Mouse (Mus musculus) c-Kit-positive CD71-negative TER-119-negative erythroid progenitor cells, embryonic 14.5 days (primary cell): Measurements from ENCODE around the gene Trmt1.
A peak's percentile ranks its signal among the peaks of the same experiment; 100 is the strongest.

Source experiments
- DNase-seq: peaks from one replicate; pipeline ENCODE4 v3.0.0-alpha.2; 2013; ENCODE audit warnings: low read depth

Trmt1 gene

DNA sequence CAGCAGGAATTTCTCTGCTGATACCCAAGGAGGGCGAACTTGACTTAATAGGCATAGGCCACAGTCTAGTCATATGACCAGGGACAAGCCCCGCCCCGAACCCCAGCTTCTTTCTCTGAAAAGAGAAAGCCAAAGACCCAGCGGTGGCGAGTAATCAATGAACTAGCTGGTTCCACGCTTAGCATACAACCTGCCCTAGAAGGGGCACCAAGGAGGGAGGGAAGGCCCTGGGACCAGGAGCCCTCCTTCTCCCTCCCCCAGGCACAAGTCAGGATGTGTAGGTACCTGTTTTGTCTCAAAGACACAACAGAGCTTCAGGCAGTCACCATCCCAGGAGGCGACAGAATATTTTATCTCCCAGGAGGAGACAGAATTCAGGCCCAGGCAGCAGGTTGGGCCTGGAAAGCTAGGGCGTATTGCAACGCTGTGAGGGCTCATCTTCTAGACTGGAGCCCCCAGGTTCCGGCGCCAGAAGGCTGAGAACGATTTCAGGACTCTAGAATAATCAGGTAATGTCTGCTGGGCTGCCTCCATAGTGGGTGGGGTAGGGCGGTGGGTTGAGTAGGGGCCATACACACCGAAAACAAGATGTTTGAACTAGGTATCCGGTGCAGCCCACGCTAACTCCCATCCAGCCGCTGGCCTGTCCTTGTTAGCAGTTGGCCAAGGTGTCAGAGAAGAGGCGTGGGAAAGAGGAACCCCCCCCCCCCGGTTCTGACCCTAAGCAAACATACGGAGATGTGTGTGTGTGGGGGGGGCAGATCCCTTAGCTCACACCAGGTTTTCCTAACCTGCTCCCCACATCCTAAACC is at the start of gene Trmt1:
TSS of gene Trmt1 (plus strand) at position 117 of the 812 bp plus-strand sequence.
- DNase-seq, result peak; percentile 55

DNA sequence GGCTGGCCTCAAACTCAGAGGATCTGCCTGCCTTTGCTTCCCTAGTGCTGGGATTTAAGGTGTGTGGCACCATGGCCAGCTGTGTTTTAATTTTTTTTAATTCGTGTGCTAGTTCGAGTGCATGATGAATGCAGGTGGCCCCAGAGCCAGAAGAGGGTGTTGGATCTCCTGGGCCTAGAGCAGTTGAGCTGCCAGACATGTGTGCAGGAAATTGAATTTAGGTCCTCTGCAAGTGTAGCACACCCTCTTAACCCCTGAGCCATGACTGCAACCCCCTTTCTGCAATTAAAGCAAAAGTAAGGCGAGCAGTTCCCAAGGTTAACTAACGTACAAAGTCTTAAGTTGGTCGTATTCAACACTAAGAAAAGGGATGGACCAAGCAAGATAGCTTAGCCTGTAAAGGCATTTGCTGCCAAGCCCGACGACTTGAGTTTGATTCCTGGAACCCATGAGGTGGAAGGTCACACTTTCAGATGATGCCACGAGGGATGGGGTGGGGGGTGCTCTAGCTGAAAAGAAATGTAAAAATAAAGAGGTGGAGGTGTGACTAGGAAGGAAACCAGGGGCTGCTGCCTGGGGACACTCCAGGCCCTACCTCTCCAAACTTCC is 48.1 kb upstream of the Trmt1 start:
- no peak for DNase-seq

DNA sequence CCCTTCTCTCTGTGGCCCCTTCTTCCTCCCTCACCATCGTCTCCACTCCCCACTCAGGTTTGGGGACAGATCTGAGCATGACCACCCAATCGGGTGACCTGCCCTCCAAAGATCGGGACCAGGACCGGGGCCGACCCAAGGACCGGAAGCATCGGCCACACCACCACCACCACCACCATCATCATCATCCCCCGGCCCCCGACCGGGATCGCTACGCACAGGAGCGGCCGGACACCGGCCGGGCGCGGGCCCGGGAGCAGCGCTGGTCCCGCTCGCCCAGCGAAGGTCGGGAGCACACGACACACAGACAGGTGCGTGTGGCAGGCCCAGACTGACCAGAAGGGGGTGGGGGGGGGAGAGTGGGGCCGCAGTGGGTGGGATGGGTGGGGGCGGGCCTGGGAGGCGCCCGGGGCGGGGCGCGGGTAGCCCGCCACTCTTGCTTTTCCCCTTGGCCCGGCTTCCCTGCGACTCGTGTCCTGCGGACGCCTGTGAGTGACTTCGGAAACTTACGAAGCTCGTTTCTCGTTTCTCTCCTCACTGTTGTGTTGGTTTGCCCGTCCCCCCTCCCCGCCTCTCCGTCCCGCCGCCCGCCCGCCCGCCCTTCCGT is 47.4 kb upstream of the Trmt1 start:
- no peak for DNase-seq

DNA sequence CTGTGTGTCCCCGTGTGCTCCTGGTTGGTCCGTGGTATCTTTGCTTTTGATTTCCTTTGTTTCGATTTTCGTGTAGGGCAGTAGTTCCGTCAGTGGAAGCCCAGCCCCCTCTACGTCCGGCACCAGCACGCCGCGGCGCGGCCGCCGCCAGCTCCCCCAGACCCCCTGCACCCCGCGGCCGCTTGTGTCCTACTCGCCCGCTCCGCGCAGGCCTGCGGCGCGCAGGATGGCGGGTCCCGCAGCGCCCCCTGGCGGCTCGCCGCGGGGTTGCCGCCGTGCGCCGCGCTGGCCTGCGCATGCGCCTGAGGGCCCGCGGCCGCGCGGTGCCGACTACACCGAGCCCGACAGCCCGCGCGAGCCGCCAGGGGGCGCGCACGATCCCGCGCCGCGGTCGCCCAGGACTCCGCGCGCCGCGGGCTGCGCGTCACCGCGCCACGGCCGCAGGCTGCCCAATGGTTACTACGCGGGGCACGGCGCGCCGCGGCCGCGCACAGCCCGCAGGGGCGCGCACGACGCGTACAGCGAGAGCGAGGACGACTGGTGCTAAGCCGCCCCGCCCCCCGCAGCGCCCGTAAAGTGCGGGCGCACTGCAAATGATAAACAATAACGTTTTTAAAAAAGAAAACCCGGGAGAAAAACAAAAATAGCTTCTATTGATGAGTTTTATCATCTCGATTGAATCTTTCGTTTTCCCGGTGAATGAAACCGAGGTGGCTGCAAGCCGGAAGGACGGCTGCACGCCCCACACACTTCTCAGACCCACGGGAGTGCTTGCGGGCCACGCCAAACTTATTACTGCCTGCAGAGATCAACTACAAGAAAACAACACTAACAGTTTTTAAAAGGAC is 46.7 kb upstream of the Trmt1 start:
- no peak for DNase-seq

DNA sequence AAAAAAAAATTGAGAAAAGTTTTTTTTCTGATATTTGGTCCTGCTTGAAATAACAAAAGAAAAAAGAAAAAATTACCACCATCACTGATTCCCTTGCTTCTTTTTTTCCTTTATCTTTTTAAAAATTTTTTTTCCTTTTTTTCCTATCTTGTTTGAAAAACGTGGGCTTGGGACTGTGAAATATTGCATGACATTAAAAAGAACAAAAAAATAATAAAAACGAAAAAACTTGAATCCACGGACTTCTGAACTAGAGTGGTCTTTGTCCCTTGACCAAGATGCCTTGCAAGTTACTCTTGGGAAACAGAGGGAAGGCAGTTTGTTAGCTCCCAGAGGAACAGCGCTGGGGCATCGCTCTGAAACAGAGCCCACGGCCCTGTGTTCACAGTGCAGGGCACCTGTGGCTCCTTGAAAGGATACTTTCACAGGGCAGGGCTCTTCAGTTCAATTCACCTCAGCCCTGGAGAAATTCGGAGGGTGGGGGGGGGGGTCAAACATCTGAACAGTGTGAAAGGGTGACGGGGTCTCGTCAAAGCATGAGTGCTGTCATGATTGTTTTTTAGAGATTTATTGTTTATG is 46.0 kb upstream of the Trmt1 start:
- no peak for DNase-seq

DNA sequence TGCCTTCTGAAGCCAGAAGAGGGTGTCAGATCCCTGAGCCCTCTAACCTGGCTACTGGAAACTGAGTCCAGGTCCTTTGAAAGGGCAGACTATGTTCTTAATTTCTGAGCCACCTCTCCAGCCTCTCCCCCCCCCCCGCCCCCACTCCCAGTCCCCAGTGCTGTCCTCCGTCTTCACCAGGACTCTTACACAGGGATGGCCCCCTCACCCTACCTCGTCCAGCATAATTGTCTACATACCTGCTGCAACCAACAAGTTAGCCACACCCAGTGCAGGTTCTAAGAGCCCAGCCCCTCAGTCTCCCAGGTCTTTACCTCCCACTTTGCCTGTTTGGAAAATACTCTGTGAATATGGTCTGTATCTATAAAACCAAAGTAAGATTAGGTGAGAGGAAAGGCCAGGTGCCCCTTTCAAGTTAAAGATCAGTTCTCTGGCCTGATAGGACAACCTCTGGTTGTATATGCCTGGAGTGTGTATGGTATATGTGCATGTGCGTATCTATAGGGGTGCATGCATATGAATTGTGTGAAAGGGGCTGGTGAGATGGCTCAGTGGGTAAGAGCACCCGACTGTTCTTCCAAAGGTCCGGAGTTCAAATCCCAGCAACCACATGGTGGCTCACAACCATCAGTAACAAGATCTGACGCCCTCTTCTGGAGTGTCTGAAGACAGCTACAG is 45.4 kb upstream of the Trmt1 start:
- DNase-seq, result no peak

DNA sequence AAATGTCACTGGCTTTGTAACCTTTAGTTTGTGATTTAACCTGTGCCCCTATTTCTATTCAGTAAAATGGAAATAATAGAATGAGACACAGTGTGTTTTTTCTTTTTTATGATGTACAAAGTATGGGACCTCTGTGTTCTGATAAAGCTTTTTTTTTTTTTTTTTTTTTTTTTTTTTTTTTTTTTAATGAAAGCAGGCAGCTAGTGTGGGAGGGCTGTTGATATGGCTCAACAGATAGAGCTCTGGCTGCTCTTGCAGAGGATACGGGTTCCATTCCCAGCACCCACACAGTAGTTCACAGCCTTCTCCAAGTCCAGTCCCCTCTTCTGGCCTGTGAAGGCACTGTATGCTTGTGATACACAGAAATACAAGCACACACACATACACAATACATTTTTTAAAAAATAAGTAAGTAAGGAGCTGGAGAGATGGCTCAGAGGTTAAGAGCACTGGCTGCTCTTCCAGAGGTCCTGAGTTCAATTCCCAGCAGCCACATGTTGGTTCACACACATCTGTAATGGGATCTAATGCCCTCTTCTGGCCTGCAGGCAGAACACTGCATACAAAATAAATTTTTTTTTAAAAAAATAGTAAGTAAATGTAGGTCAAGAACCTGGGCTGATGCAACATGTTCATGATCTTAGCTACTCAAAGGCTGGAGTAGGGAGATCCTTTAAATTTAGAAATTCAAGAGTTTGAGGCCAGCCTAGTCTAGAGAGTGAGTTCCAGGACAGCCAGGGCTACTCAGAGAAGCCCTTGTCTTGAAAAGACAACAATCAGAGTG is 44.3 kb upstream of the Trmt1 start:
- DNase-seq, result no peak

DNA sequence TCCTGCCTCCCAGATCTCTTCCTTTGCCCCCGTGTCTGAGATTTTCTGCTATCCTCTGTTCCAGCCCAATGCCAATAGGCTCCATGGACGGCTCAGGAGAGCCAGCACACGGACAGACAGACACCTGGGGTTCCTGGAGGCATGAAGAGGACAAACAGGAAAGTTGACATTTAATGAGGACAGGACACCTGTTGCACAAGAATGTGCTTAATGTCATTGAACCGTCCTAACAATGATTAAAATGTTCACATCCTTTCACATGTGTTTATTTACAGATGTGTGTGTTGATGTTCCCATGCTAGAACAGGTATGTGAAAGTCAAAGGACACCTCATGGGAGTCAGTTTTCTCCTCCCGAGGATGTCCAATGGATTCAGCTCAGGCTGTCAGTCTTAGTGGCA is 43.1 kb upstream of the Trmt1 start:
- no peak for DNase-seq

DNA sequence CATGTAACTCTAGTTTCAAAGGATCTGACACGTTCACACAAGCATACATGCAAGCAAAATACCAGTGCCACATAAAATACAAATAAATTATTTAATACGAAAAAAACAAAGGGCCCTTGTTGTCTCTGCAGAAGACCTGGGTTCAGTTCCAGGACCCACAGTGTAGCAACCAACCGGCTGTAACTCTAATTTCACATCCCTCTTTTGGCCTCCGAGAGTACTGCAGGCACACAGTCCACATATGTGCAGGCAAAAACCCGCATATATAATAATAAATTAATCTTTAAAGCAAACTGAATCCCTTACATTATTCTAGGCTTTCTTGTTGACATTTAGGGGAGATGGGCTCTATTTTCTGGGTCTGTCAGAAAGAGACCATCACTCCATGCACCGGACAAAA is 39.3 kb upstream of the Trmt1 start:
- DNase-seq, result no peak

DNA sequence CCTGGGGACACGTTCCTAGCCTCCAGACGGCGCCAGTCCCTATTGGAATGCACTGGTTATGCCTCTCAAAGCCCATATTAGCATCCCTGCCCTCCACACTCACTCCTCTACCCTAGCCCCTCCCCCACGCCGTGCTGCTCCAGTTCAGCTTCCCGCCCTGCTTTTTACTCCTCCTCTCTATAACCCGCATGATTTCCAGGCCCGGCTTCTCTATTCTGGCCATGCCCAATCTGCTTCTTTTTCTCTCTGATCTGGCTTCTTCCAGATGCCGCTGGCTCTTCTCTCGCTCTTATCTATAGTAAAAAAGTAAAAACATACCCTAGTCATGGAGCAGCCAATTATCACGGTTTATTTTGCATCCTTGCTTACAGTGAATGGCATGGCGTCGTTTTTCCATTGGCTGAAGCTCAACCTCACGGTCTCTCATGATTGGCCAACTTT is 38.6 kb upstream of the Trmt1 start:
- no peak for DNase-seq

DNA sequence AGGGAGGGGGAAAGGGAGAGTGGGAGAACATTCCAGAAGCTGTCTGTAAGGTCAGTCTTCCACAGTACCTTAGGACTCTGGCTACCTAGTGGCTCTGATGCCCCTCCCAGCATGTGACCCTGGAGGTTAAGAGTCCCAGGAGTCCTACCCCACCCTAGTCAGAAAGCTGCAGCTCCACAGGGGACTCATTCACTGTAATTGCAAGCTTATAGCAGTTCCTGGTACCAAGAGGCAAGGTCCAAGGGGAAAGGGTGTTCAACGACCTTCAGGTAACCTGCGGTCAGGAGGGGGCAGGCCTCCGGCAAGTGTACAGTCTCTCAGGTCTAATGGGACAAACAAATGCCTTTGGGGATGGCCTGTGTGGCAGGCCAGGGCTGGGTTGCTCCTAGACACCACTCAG is 35.9 kb upstream of the Trmt1 start:
- no peak for DNase-seq

DNA sequence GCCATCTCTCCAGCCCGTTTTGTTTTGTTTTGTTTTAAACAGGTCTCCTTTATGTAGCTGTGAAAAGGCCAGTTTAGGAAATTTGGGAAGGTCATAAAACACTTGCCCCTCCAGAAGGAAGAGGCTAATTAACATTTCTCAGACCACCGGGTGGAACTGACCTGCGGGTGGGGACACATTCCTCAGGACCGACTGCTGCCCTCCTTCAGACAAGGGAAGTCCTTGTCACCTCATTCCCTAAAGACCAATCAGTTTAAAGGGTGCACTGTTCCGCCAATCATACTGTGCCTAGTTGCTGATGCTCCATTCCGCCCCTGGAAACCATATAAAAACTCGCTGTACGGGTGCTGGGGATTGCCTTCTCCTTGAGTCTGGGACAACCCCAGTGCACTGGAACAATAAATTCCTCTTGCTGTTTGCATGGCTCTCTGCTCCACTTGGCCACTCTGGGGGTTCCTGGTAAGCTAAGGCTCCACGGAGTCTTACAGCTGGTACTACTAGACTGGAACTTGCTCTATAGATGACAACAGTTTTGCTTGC is 32.9 kb upstream of the Trmt1 start:
- DNase-seq, result no peak

DNA sequence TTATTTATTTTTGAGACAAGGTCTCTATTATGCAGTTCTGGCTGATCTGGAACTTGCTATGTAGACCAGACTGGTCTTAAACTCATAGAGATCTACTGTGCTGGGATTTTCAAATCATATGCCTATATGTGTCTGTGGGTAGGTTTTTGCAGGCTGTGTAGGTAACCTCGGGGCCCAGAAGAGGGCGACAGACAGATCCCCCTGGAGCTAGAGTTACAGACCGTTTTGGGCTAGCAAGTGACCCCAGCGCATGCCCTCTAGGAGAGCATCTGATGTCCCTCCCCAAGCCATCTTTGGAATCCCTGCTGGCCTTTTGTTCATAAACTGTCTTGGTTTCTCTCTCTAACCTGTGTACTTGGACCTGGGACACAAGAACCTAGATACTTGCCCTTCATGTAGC is 31.5 kb upstream of the Trmt1 start:
- no peak for DNase-seq

DNA sequence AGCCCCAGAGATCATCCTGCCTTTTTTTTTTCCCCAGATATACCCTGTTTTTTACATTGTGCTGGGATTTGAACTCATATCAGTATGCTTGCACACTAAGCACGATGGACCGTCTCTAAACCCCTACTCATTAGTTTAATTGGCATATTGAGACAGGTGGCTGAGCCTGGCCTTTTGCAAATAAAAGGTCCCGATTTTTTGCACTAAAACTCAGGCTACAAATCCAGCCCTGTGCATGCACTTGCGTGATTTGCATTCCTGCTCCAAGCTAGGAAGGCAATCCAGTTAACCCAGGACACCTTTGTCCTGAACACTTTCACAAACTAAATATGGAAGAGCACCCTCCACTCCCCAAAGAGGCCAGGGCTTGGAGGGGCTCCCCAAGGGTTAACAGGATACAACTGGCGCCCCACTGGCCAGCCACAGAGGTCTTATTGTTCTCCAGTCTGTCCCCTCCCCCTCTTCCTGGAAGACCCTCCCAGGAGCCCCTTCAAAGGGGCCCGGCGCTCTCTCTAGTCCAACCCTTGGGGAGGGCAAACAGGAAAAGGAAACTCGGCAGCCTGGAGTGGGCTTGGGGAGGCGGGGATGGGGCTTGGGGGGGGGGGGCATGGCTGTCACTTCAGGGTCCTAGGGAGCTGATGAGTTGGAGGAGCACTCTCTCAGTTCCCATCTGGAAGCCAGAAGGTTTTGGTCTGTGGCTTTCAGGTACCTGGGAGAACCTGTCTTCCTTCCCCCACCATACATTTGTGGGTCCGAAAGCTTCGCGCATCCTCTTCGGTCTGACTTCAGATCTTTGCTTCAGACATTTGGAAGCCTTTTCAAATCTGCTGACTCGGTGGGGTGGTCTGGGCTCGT is 30.5 kb upstream of the Trmt1 start:
- DNase-seq, result no peak

DNA sequence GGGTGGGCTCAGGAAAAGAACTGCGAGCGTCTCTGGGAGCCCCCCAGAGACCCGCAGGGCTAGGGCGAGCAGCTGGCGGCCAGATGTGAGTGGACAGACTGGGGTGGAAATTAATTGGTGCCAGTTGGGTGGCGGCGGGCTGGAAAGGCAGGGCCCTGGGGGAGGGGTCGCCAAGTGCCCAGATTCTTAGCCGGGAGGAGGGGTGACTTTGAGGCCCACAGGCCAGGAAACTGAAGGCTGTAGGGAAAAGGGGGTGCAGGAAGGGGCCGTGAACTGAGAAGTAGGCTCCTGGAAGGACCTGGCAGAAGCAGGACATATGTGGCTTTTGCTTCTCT is 29.9 kb upstream of the Trmt1 start:
- DNase-seq, result no peak

DNA sequence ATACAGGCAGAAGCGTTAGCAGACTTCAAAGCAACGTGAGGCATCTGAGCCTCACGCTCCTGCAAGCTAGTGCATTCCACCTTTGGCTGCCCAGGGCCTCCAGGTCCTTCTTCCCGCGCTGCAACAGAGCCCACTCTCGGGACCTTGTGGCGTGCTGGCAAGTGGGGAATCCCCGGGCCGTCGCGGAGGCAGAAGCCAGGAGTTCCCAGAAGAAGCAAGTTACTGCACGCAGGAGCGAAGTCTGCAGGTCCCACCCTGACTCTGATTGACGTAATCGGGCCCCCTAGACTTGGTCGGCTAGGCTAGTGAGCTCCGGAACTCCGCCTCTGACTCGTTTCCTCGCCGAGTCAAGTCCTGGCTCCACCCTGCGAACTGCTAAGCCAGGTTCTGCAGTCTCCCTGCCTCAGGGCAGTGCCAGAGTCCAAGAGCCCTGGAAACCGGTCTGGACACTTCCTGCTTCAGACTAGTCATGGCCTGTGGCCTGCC is 29.4 kb upstream of the Trmt1 start:
- no peak for DNase-seq

DNA sequence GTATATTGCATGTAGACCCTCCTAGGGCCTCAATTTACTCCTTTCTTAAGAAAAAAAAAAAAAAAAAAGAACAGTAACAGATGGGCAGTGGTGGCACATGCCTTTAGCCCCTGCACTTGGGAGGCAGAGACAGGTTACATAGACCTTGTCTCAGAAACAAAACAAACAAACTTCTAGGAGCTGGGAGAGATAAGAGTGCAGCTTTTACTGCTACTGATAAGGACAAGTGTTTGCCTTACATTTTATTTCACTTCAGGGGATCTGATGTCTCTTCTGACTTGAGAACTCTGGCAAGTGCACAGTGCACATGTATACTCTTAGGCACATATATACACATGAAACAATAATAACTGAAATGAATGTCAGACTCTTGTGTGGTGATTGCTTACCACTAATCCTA is 28.9 kb upstream of the Trmt1 start:
- DNase-seq, result no peak

DNA sequence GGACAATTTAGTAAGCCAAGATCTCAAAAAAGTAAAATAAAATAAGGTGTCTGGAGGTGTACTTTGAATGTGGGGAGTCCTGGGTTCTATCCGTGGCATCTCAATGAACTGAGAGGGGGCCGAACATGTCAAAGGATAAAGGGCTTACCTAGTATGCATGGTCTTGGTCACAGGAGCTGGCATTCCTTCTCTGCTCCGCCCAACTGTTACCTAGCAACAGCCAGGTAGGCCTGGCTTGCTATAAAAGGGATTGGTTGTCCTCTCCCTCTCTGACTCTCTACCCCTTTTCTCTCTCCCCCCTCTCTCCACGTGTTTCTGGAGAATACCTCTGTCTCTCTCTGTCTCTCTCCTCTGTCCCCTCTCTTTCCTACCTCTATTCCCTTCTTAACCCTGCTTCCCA is 28.4 kb upstream of the Trmt1 start:
- no peak for DNase-seq

DNA sequence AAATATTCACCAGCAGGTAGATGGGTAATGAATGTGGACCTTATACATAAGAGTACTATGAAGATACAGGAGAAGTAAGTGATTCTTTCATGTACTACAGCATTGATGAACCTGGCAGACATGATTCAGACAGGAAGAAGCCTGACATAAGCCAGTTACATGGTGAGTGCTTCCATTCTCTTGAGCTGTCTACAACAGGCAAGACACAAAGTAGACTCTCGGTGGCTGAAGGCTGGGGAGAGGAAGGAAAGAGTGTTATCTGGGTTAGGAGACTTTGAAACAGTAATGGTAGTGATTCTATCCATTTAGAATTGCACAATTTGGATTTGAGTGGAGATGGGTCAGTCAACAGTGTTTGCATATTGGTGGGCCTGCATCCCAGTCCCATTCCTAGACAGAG is 27.2 kb upstream of the Trmt1 start:
- no peak for DNase-seq
